Mouse (Mus musculus) liver, embryonic 15.5 days (tissue): ENCODE measurements around the gene Rnaseh2b. TPM values are rescaled to one million over a fixed set of nuclear protein-coding genes. Genes with fewer than 3 reads are reported as not detected.

Experiments used
- ATAC-seq: fragments of 200-750 bp; cut with Nextera tagmentation; 2 replicates; pipeline ENCODE4 v1.8.0; 2017; ENCODE audit warnings: moderate number of reproducible peaks, mild to moderate bottlenecking, moderate library complexity; ENCODE audit not compliant: insufficient read depth
- H3K27ac ChIP-seq: fragments of 300-500 bp; sonication (generic); replicated peaks from 2 replicates; pipeline ENCODE4 v1.5.1; 2015; ENCODE audit warnings: mild to moderate bottlenecking, inconsistent platforms
- H3K27me3 ChIP-seq: fragments of 300-500 bp; sonication (generic); 2 replicates; pipeline ENCODE4 v1.6.1; 2015; ENCODE audit warnings: mild to moderate bottlenecking, inconsistent platforms
- H3K36me3 ChIP-seq: fragments of 300-500 bp; sonication (generic); replicated peaks from 2 replicates; pipeline ENCODE4 v1.6.1; 2015; ENCODE audit warnings: moderate library complexity, mild to moderate bottlenecking, inconsistent platforms
- H3K4me1 ChIP-seq: fragments of 300-500 bp; sonication (generic); replicated peaks from 2 replicates; pipeline ENCODE4 v1.6.1; 2015; ENCODE audit warnings: inconsistent platforms
- H3K4me2 ChIP-seq: fragments of 300-500 bp; sonication (generic); 2 replicates; pipeline ENCODE4 v1.6.1; 2015; ENCODE audit warnings: moderate library complexity, mild to moderate bottlenecking, inconsistent platforms
- H3K4me3 ChIP-seq: fragments of 300-500 bp; sonication (generic); replicated peaks from 2 replicates; pipeline ENCODE4 v1.5.1; 2015; ENCODE audit warnings: mild to moderate bottlenecking, inconsistent platforms
- H3K9ac ChIP-seq: fragments of 300-500 bp; sonication (generic); 2 replicates; pipeline ENCODE4 v1.6.1; 2015; ENCODE audit warnings: moderate library complexity, mild to moderate bottlenecking, inconsistent platforms
- H3K9me3 ChIP-seq: fragments of 300-500 bp; sonication (generic); replicated peaks from 2 replicates; pipeline ENCODE4 v1.6.1; 2016; ENCODE audit warnings: inconsistent platforms
- WGBS: fragments of 180-500 bp; shearing (Covaris S2); methylation state at CpG from one replicate; pipeline ENCODE4 v1.1.7; 2015; ENCODE audit warnings: mixed read lengths; ENCODE audit not compliant: insufficient replicate concordance; 5-methylcytosine and 5-hydroxymethylcytosine counted together
- polyA plus RNA-seq: library from polyadenylated mRNA; unstranded; fragments of >200 nt; fragmentation: Nextera tagmentation; extraction: Ambion mirVana; gene quantifications from 2 replicates; pipeline ENCODE4 v1.2.1, GENCODE M21; 2015

Rnaseh2b gene
- polyA plus RNA-seq, 1 experiment from 2014 or later, result 57.0 TPM

- Histone ChIP-seq H3K27ac (no peak overlapping the region), H3K4me2 (no peak overlapping the region), H3K4me3 (no peak overlapping the region), H3K9ac (no peak overlapping the region), H3K4me1 (no peaks in the 10 kb centered on the region), H3K27me3 (no peaks in the 10 kb centered on the region), H3K36me3 (no peaks in the 10 kb centered on the region), H3K9me3 (no peaks in the 10 kb centered on the region)
- ATAC-seq, result no peak
- 71% methylated on average over 6 of the region's 6 CpGs for WGBS
These were observed 96.8 kb downstream of the Rnaseh2b start for GRCm38 (mm10) chr14:62389064-62389728.

- Histone ChIP-seq H3K36me3 (no peaks in the 10 kb centered on the region), H3K27ac (no peak overlapping the region), H3K27me3 (no peaks in the 10 kb centered on the region), H3K4me3 (no peak overlapping the region), H3K4me2 (no peak overlapping the region), H3K4me1 (no peaks in the 10 kb centered on the region), H3K9me3 (no peaks in the 10 kb centered on the region), H3K9ac (no peak overlapping the region)
- 64% methylated on average over 9 of the region's 9 CpGs for WGBS
- no peak for ATAC-seq
These were observed 97.5 kb downstream of the Rnaseh2b start for GRCm38 (mm10) chr14:62389729-62390536.

GRCm38 (mm10) chr14:62392754-62393153 is 100.4 kb downstream of the Rnaseh2b start:
- H3K9ac ChIP-seq, result no peak overlapping the region
- H3K4me1 ChIP-seq, result no peaks in the 10 kb centered on the region
- no peak overlapping the region for H3K27ac ChIP-seq
- no peaks in the 10 kb centered on the region for H3K27me3 ChIP-seq
- H3K9me3 ChIP-seq, result no peaks in the 10 kb centered on the region
- WGBS, result 69% methylated on average over 4 of the region's 4 CpGs
- H3K4me2 ChIP-seq, result no peak overlapping the region
- H3K36me3 ChIP-seq, result no peaks in the 10 kb centered on the region
- ATAC-seq, result no peak
- H3K4me3 ChIP-seq, result no peak overlapping the region

GRCm38 (mm10) chr14:62395346-62395745 is 103.0 kb downstream of the Rnaseh2b start:
- H3K4me2 ChIP-seq, result no peak overlapping the region
- H3K9me3 ChIP-seq, result no peaks in the 10 kb centered on the region
- H3K4me1 ChIP-seq, result no peaks in the 10 kb centered on the region
- 76% methylated on average over 2 of the region's 2 CpGs for WGBS
- no peaks in the 10 kb centered on the region for H3K36me3 ChIP-seq
- H3K9ac ChIP-seq, result no peak overlapping the region
- no peak overlapping the region for H3K27ac ChIP-seq
- H3K27me3 ChIP-seq, result no peaks in the 10 kb centered on the region
- H3K4me3 ChIP-seq, result no peak overlapping the region
- ATAC-seq, result no peak

GRCm38 (mm10) chr14:62416007-62416741 is 123.8 kb downstream of the Rnaseh2b start:
- no peaks in the 10 kb centered on the region for H3K36me3 ChIP-seq
- ATAC-seq, result no peak
- no peaks in the 10 kb centered on the region for H3K27me3 ChIP-seq
- H3K27ac ChIP-seq, result no peak overlapping the region
- no peak overlapping the region for H3K4me3 ChIP-seq
- no peaks in the 10 kb centered on the region for H3K9me3 ChIP-seq
- WGBS, result 72% methylated on average over 7 of the region's 7 CpGs
- no peak overlapping the region for H3K9ac ChIP-seq
- H3K4me2 ChIP-seq, result no peak overlapping the region
- H3K4me1 ChIP-seq, result no peaks in the 10 kb centered on the region

- Histone ChIP-seq H3K4me2 (no peak overlapping the region), H3K4me1 (no peaks in the 10 kb centered on the region), H3K36me3 (no peaks in the 10 kb centered on the region), H3K9me3 (no peaks in the 10 kb centered on the region), H3K27ac (no peak overlapping the region), H3K9ac (no peak overlapping the region), H3K27me3 (no peaks in the 10 kb centered on the region), H3K4me3 (no peak overlapping the region)
- no peak for ATAC-seq
- 14% methylated on average over 1 of the region's 1 CpGs for WGBS
These were observed 124.3 kb downstream of the Rnaseh2b start for GRCm38 (mm10) chr14:62416742-62417134.

GRCm38 (mm10) chr14:62417501-62417900 is 125.1 kb downstream of the Rnaseh2b start:
- 52% methylated on average over 3 of the region's 3 CpGs for WGBS
- H3K27me3 ChIP-seq, result no peaks in the 10 kb centered on the region

GRCm38 (mm10) chr14:62422265-62422664 is 129.9 kb downstream of the Rnaseh2b start:
- no peak overlapping the region for H3K9ac ChIP-seq
- WGBS, result 60% methylated on average over 4 of the region's 4 CpGs
- H3K4me3 ChIP-seq, result no peak overlapping the region
- H3K4me2 ChIP-seq, result no peak overlapping the region
- ATAC-seq, result no peak
- H3K4me1 ChIP-seq, result no peaks in the 10 kb centered on the region
- no peaks in the 10 kb centered on the region for H3K27me3 ChIP-seq
- no peaks in the 10 kb centered on the region for H3K36me3 ChIP-seq
- H3K9me3 ChIP-seq, result no peaks in the 10 kb centered on the region
- no peak overlapping the region for H3K27ac ChIP-seq

More at GRCm38 (mm10) chr14:62417501-62417900, 125.1 kb downstream of the Rnaseh2b start:
- Histone ChIP-seq H3K9ac (no peak overlapping the region), H3K4me1 (no peaks in the 10 kb centered on the region), H3K36me3 (no peaks in the 10 kb centered on the region), H3K4me2 (no peak overlapping the region), H3K9me3 (no peaks in the 10 kb centered on the region), H3K4me3 (no peak overlapping the region), H3K27ac (no peak overlapping the region)
- ATAC-seq, result no peak

Other genes starting within 250 kb of the Rnaseh2b start
- gene Dleu7, start 458 bp downstream of the Rnaseh2b start, polyA plus RNA-seq, result 0.14 and 0.20 TPM in 2 replicates
- not detected in 2 replicates for gene Gucy1b2, start 163.7 kb downstream of the Rnaseh2b start, polyA plus RNA-seq